Mouse (Mus musculus): Measurements from ENCODE around the gene Dyrk1a.

The Dyrk1a gene

GRCm38 (mm10) chr16:94718919-94719318 lies 149.1 kb downstream of the Dyrk1a start:
- DNase-seq (ENCODE audit: low spot score): no peak

GRCm38 (mm10) chr16:94719488-94719887 lies 149.7 kb downstream of the Dyrk1a start:
- no peak for DNase-seq (ENCODE audit: low spot score)

- no peak for DNase-seq (ENCODE audit: low spot score)
Observed at GRCm38 (mm10) chr16:94720476-94721153, 150.8 kb downstream of the Dyrk1a start.

DNA sequence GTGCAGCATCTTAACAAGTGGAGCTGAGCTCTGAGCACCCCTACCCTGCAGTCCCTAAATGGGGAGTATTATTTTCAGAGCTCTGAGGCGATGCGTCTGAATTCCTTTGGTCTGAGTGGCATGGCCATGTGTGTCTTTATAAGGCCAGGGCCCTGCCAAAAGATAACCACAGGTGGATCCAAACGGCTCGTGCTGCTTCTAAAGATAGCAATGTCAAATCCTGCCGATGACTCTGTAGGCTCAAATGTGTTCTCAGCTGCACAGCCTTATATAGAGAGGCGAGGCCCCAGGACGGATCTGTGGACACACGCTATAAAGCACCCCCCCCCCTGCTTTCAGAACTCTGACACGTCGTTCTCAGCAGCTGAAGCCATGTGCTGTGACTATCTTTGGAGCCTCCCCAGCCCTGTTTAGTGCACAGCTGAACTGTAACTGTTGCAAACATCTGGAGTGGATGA lies 151.8 kb downstream of the Dyrk1a start:
- no peak for DNase-seq (ENCODE audit: low spot score)

DNA sequence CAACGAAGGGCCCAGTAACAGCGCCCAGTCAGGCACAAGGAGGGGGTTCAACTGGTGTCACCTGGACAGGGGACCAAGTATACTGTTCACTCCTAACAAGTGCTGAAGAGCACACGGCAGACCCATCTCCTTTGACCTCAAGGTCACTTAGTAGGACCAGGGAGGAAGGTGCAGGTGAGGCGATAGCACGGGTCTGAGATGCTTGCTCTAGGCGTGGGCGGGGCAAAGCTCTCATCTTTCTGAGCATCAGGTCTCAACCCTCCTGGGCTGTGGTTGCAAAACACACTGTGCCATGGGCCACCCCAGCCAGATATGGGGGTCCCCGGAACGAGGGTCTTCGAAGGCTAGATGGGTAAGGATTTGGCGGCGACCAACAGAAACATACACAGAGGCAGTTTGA lies 153.1 kb downstream of the Dyrk1a start:
- no peak for DNase-seq (ENCODE audit: low spot score)

GRCm38 (mm10) chr16:94724061-94724596 lies 154.3 kb downstream of the Dyrk1a start:
- peak; percentile 29 for DNase-seq (ENCODE audit: low spot score)

GRCm38 (mm10) chr16:94724747-94725211 lies 155.0 kb downstream of the Dyrk1a start:
- no peak for DNase-seq (ENCODE audit: low spot score)

DNA sequence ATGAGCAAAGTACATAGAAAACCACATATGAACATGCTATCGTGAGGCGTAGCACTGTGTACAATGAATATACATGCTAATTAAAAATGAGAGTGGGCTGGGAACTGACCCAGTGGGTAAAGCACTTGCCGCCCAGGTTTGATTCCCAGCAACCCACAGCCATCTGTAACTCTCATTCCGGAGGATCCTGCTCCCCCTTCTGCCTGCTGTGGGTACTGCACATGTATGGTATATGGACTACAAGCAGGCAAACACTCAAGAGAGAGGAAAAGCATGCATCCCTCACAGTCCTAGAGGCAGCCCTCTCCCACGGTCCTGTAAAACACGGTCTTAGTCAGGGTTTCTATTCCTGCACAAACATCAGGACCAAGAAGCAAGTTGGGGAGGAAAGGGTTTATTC lies 159.4 kb downstream of the Dyrk1a start:
- no peak for DNase-seq (ENCODE audit: low spot score)

DNA sequence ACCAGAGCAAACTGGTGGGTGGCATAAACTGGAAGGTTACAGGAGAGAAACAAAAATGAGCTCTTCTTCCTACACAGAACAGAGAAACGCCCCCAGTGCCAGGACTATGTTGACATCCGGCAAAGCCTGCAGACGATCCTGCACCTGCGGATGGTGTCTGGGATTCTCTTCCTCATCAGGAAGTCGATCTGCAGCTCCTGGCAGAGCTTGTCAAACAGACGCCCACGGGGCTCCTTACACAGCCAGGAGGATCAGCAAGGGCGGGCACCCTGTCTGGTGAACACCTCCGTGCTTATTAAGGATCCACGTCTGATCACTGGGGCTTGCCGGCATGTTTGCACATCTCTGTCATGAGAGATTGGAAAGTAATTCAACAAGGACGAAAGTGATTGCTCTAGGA lies 161.2 kb downstream of the Dyrk1a start:
- DNase-seq (ENCODE audit: low spot score): no peak

DNA sequence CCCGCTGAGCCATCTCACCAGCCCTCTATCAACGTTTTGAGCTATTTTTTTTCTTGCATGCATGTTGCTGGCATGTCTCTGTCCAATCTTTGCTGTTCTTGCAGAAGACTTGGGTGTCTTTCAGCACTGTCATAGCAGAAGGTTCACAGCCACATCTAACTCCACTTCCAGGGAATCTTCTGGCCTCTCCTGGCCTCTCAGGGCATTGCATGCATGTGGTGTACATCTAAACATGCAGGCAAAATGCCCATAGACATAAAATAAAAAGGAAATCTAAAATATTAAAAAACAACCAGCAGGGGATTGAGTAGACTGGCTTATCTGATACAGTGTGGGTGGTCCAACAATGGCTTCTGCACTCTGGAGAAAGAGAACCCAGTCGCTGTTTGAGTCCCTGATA lies 165.7 kb downstream of the Dyrk1a start:
- DNase-seq (ENCODE audit: low spot score): no peak

DNA sequence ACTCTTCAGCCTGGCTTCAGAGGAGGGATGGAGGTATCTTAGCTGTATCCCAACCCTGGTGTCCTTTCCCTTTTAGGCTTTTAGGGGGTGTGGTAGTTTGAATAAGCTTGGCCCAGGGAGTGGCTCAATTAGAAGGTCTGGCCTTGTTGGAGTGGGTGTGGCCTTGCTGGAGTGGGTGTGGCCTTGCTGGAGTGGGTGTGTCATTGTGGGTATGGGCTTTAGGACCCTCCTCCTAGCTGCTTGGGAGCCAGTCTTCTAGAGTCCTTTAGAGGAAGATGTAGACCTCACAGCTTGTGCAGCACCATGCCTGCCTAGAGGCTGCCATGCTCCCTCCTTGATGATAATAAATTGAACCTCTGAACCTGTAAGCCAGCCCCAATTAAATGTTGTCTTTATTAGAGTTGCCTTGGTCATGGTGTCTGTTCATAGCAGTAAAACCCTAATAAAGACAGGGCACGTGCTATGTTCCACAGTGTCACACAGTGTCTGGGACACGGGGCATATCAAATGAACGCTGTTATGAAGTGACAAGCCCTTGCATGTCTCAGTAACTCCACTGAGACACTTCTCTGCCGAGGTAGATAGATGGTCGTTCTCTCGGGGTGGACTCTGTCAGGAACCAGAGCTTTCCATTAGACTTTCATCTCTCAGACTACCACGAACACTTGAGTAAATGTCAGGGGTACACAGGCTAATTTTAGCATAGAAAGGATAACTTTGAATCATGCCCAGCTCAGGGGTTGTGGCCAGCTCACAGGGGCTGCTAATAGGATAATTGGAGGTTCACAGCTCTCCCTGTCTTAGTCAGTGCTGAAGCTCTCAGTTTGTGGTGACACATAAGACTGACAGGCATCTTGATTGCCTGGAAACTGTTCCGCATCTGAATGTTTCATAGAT lies 166.9 kb downstream of the Dyrk1a start:
- no peak for DNase-seq (ENCODE audit: low spot score)

GRCm38 (mm10) chr16:94737359-94737687 lies 167.5 kb downstream of the Dyrk1a start:
- no peak for DNase-seq (ENCODE audit: low spot score)

- no peak for DNase-seq (ENCODE audit: low spot score)
Observed at GRCm38 (mm10) chr16:94743853-94744501, 174.2 kb downstream of the Dyrk1a start.

GRCm38 (mm10) chr16:94745016-94745415 lies 175.2 kb downstream of the Dyrk1a start:
- DNase-seq (ENCODE audit: low spot score): no peak

All from spleen, adult 12 weeks (tissue).